Mouse (Mus musculus): ENCODE measurements around the gene Mtg1. TPM values are rescaled to one million over a fixed set of nuclear protein-coding genes. Genes with fewer than 3 reads are reported as not detected.
"Not testable (repeated sequence)": the region's sequence is repeated elsewhere in the genome, so short reads cannot be mapped to it uniquely, and the experiment has no call there.

Gene Mtg1
- total and polyA plus RNA-seq, 3 experiments, result 10.8 to 38.1 TPM; not detected in 1

- Histone ChIP-seq H3K9me3 (replicated peaks; ENCODE audit: insufficient read depth, low read length) (no peaks in the 10 kb centered on the region), H3K27ac (ENCODE audit: control insufficient read depth, low read depth, low read length) (no peak overlapping the region), H3K4me1 (ENCODE audit: control insufficient read depth in 1 of 2, insufficient read depth in 2 of 2, low read length in 2 of 2) (no peaks in the 10 kb centered on the region), H3K9ac (ENCODE audit: control insufficient read depth, low read depth, low read length, poor library complexity, severe bottlenecking) (no peak overlapping the region), H3K79me2 (ENCODE audit: control insufficient read depth, insufficient read depth, low read length, poor library complexity) (no peaks in the 10 kb centered on the region), H3K4me3 (ENCODE audit: control insufficient read depth in 1 of 2, insufficient read depth in 1 of 2, low read depth in 2 of 2, low read length in 2 of 2) (no peak overlapping the region), H3K27me3 (ENCODE audit: control insufficient read depth in 1 of 2, insufficient read depth in 2 of 2, low read length in 2 of 2) (no peaks in the 10 kb centered on the region), H3K36me3 (ENCODE audit: control insufficient read depth in 1 of 2, insufficient read depth in 2 of 2, low read length in 2 of 2) (no peaks in the 10 kb centered on the region; a peak in 1 of 4 replicates)
- DNase-seq (ENCODE audit: low read depth, low spot score), result no peak
- TF ChIP-seq GABPA (IDR thresholded peaks at IDR 0.05; ENCODE audit: low read depth, low read length), result no peak
- no peak for TF ChIP-seq USF1 (IDR thresholded peaks at IDR 0.05; ENCODE audit: low read depth, low read length)
- no peak for TF ChIP-seq MYC (IDR thresholded peaks at IDR 0.05; ENCODE audit: low read depth, low read length)
- TF ChIP-seq GATA1 (IDR thresholded peaks at IDR 0.05; ENCODE audit: low read depth, low read length), result no peak
- TF ChIP-seq TCF12 (IDR thresholded peaks at IDR 0.05; ENCODE audit: low read depth, low read length), result no peak
- no peak for TF ChIP-seq TAL1 (IDR thresholded peaks at IDR 0.05; ENCODE audit: low read length)
- no peak for TF ChIP-seq UBTF (IDR thresholded peaks at IDR 0.05; ENCODE audit: borderline replicate concordance, insufficient read depth, low read depth, low read length)
- TF ChIP-seq CTCF (IDR thresholded peaks at IDR 0.05 in 2 of 3, conservative IDR thresholded peaks at IDR 0.05 in 1 of 3; ENCODE audit: control insufficient read depth in 1 of 3, insufficient read depth in 1 of 3, low read depth in 2 of 3, low read length in 3 of 3, poor library complexity in 1 of 3, severe bottlenecking in 1 of 3), result no peak
- TF ChIP-seq ZMIZ1 (IDR thresholded peaks at IDR 0.05; ENCODE audit: low read depth, low read length), result no peak
- TF ChIP-seq ELF1 (IDR thresholded peaks at IDR 0.05; ENCODE audit: low read depth, low read length), result no peak
- no peak for TF ChIP-seq EP300 (IDR thresholded peaks at IDR 0.05; ENCODE audit: low read depth in 1 of 2, low read length in 2 of 2)
- no peak for TF ChIP-seq ZKSCAN1 (IDR thresholded peaks at IDR 0.05; ENCODE audit: low read depth, low read length)
- TF ChIP-seq E2F4 (IDR thresholded peaks at IDR 0.05; ENCODE audit: borderline replicate concordance, low read depth, low read length), result no peak
- no peak for TF ChIP-seq MYB (IDR thresholded peaks at IDR 0.05; ENCODE audit: low read depth, low read length)
- TF ChIP-seq USF2 (IDR thresholded peaks at IDR 0.05; ENCODE audit: borderline replicate concordance in 1 of 2, insufficient read depth in 1 of 2, low read depth in 1 of 2, low read length in 2 of 2), result no peak
- TF ChIP-seq POLR2A (IDR thresholded peaks at IDR 0.05; ENCODE audit: control insufficient read depth in 1 of 2, insufficient read depth in 1 of 2, low read depth in 1 of 2, low read length in 2 of 2, poor library complexity in 1 of 2), result no peak
- TF ChIP-seq NELFE (IDR thresholded peaks at IDR 0.05; ENCODE audit: low read depth, low read length), result no peak
Measured at GRCm38 (mm10) chr7:140126934-140127333, 10.4 kb upstream of the Mtg1 start.

- Histone ChIP-seq H3K27me3 (ENCODE audit: control insufficient read depth in 1 of 2, insufficient read depth in 2 of 2, low read length in 2 of 2) (no peaks in the 10 kb centered on the region), H3K9me3 (replicated peaks; ENCODE audit: insufficient read depth, low read length) (no peaks in the 10 kb centered on the region), H3K27ac (ENCODE audit: control insufficient read depth, low read depth, low read length) (no peak overlapping the region), H3K9ac (ENCODE audit: control insufficient read depth, low read depth, low read length, poor library complexity, severe bottlenecking) (no peak overlapping the region), H3K79me2 (ENCODE audit: control insufficient read depth, insufficient read depth, low read length, poor library complexity) (no peaks in the 10 kb centered on the region), H3K4me3 (ENCODE audit: control insufficient read depth in 1 of 2, insufficient read depth in 1 of 2, low read depth in 2 of 2, low read length in 2 of 2) (no peak overlapping the region), H3K4me1 (ENCODE audit: control insufficient read depth in 1 of 2, insufficient read depth in 2 of 2, low read length in 2 of 2) (peaks cover 0 to 4% of the 10 kb centered on the region in 2 experiments; a peak in 1 of 4 replicates), H3K36me3 (ENCODE audit: control insufficient read depth in 1 of 2, insufficient read depth in 2 of 2, low read length in 2 of 2) (peaks cover 0 to 2% of the 10 kb centered on the region in 2 experiments; a peak in 1 of 4 replicates)
- no peak for DNase-seq (ENCODE audit: low read depth, low spot score)
- TF ChIP-seq RCOR1 (IDR thresholded peaks at IDR 0.05; ENCODE audit: low read depth, low read length) (no peak), NRF1 (IDR thresholded peaks at IDR 0.05; ENCODE audit: insufficient read depth, low read depth, low read length, poor library complexity, severe bottlenecking) (no peak), MAFK (IDR thresholded peaks at IDR 0.05; ENCODE audit: borderline replicate concordance, low read depth, low read length) (no peak), NELFE (IDR thresholded peaks at IDR 0.05; ENCODE audit: low read depth, low read length) (no peak), MYC (IDR thresholded peaks at IDR 0.05; ENCODE audit: low read depth, low read length) (no peak), HCFC1 (IDR thresholded peaks at IDR 0.05; ENCODE audit: low read depth, low read length) (no peak), JUND (IDR thresholded peaks at IDR 0.05; ENCODE audit: low read depth, low read length) (no peak), MYB (IDR thresholded peaks at IDR 0.05; ENCODE audit: low read depth, low read length) (no peak), CHD2 (IDR thresholded peaks at IDR 0.05; ENCODE audit: low read length) (no peak), CHD1 (IDR thresholded peaks at IDR 0.05; ENCODE audit: low read depth, low read length) (no peak), GABPA (IDR thresholded peaks at IDR 0.05; ENCODE audit: low read depth, low read length) (no peak), BHLHE40 (IDR thresholded peaks at IDR 0.05; ENCODE audit: borderline replicate concordance, low read depth, low read length) (no peak), TCF12 (IDR thresholded peaks at IDR 0.05; ENCODE audit: low read depth, low read length) (no peak)
Measured at GRCm38 (mm10) chr7:140127911-140128310, 9.5 kb upstream of the Mtg1 start.

GRCm38 (mm10) chr7:140132184-140132583, 5.2 kb upstream of the Mtg1 start:
- H3K9ac ChIP-seq (ENCODE audit: control insufficient read depth, low read depth, low read length, poor library complexity, severe bottlenecking); H3K4me3 ChIP-seq (ENCODE audit: control insufficient read depth in 1 of 2, insufficient read depth in 1 of 2, low read depth in 2 of 2, low read length in 2 of 2); H3K27ac ChIP-seq (ENCODE audit: control insufficient read depth, low read depth, low read length); H3K9me3 ChIP-seq (replicated peaks; ENCODE audit: insufficient read depth, low read length); H3K27me3 ChIP-seq (ENCODE audit: control insufficient read depth in 1 of 2, insufficient read depth in 2 of 2, low read length in 2 of 2); H3K79me2 ChIP-seq (ENCODE audit: control insufficient read depth, insufficient read depth, low read length, poor library complexity); DNase-seq (ENCODE audit: low read depth, low spot score): not testable (repeated sequence)
- peaks cover 0 to 21% of the 10 kb centered on the region in 2 experiments; a peak in 2 of 4 replicates for H3K4me1 ChIP-seq (ENCODE audit: control insufficient read depth in 1 of 2, insufficient read depth in 2 of 2, low read length in 2 of 2)
- H3K36me3 ChIP-seq (ENCODE audit: control insufficient read depth in 1 of 2, insufficient read depth in 2 of 2, low read length in 2 of 2), result peaks cover 0 to 16% of the 10 kb centered on the region in 2 experiments; a peak in 2 of 4 replicates

All from MEL (cell line).